Mouse (Mus musculus) lung, embryonic 16.5 days (tissue): Measurements from ENCODE around the gene Il12b. TPM values are rescaled to one million over a fixed set of nuclear protein-coding genes. Genes with fewer than 3 reads are reported as not detected.

Experiments used
- ATAC-seq: fragments of 200-750 bp; cut with Nextera tagmentation; 2 replicates; pipeline ENCODE4 v1.8.0; 2017; ENCODE audit warnings: low read depth, mild to moderate bottlenecking, moderate library complexity
- H3K27ac ChIP-seq: fragments of 300-500 bp; sonication (generic); 2 replicates; pipeline ENCODE4 v1.5.1; 2014; ENCODE audit warnings: mild to moderate bottlenecking, control low read depth, low read length
- H3K27me3 ChIP-seq: fragments of 300-500 bp; sonication (generic); 2 replicates; pipeline ENCODE4 v1.6.1; 2014; ENCODE audit warnings: low read depth, low read length, mixed read lengths; ENCODE audit not compliant: control insufficient read depth, insufficient read depth
- H3K36me3 ChIP-seq: fragments of 300-500 bp; sonication (generic); 2 replicates; pipeline ENCODE4 v1.6.1; 2014; ENCODE audit warnings: low read length; ENCODE audit not compliant: control insufficient read depth, insufficient read depth
- H3K4me1 ChIP-seq: fragments of 300-500 bp; sonication (generic); replicated peaks from 2 replicates; pipeline ENCODE4 v1.6.1; 2014; ENCODE audit warnings: low read length, mixed read lengths; ENCODE audit not compliant: control insufficient read depth, insufficient read depth
- H3K4me2 ChIP-seq: fragments of 300-500 bp; sonication (generic); 2 replicates; pipeline ENCODE4 v1.6.1; 2014; ENCODE audit warnings: low read depth, low read length, control low read depth
- H3K4me3 ChIP-seq: fragments of 300-500 bp; sonication (generic); 2 replicates; pipeline ENCODE4 v1.5.1; 2014; ENCODE audit warnings: mild to moderate bottlenecking, low read length, control low read depth
- H3K9ac ChIP-seq: fragments of 300-500 bp; sonication (generic); 2 replicates; pipeline ENCODE4 v1.6.1; 2014; ENCODE audit warnings: low read length, control low read depth
- H3K9me3 ChIP-seq: fragments of 300-500 bp; sonication (generic); 2 replicates; pipeline ENCODE4 v1.6.1; 2016; ENCODE audit warnings: low read length; ENCODE audit not compliant: control insufficient read depth
- WGBS: fragments of 180-500 bp; shearing (Covaris S2); extraction: QIAGEN DNeasy Blood & Tissue Kit; methylation state at CpG from one replicate; pipeline ENCODE4 v1.1.7; 2014; 5-methylcytosine and 5-hydroxymethylcytosine counted together
- polyA plus RNA-seq: library from polyadenylated mRNA; unstranded; fragments of >200 nt; fragmentation: Nextera tagmentation; extraction: Ambion mirVana; gene quantifications from 2 replicates; pipeline ENCODE4 v1.2.1, GENCODE M21; 2015

Gene Il12b
- polyA plus RNA-seq, 1 experiment from 2014 or later, result not detected

DNA sequence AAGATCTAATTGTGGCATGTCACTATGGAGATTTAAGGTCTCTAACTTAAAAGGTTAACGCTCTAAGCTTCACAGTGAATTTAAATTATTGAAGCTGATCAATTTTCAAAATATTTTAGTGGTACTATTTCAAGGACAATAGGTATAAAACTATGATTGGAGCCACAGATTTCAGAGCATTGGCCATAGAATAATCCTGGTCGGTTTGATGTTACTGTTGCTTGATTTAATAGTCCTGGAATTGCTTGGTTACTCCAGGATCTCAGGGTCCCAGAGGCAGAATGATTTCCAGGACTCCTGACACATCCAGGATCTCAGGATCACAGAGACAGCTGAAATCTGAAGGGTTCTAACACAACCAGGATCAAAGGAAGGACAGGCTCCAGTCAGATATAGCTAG is 12.8 kb upstream of the Il12b start:
- Histone ChIP-seq H3K4me1 (no peaks in the 10 kb centered on the region), H3K9ac (no peak overlapping the region), H3K36me3 (no peaks in the 10 kb centered on the region), H3K27ac (no peak overlapping the region), H3K4me2 (no peak overlapping the region), H3K4me3 (no peak overlapping the region), H3K27me3 (no peaks in the 10 kb centered on the region), H3K9me3 (no peaks in the 10 kb centered on the region)
- WGBS, result 68% methylated on average over 2 of the region's 2 CpGs
- no peak for ATAC-seq

DNA sequence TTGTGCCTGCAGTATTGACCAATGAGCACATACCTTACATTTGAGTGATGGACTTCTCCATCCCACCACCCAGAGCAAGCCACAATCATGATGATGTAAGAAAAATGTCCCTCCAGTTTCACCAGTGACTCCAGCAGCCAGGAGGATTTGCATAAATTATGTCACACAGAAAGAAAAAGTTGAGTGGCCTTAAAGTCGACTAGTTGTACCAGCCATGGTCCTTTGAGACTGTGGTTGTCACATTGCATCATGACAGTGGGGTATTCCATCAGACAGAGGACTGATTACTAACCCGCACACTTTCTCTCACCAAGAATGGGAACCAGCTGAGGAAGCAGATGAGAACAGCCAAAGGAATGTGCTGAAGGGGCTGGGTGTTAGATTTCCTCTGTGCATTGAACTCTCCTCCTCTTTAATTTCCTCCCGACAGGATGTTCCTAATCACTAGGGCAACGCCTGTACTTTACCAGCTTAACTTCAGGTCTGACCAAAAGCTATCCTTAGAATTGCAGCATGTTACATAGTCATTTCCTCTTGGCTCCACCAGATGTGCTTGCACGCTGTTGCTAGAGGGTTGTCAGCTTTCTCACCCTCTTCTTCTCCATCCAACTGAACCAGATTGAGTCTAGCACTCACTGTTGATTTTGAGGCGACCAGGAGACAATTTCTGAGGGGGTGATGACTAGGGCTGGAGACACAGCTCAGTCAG is 9.7 kb upstream of the Il12b start:
- Histone ChIP-seq H3K9ac (no peak overlapping the region), H3K4me2 (no peak overlapping the region), H3K4me3 (no peak overlapping the region), H3K27me3 (no peaks in the 10 kb centered on the region), H3K27ac (no peak overlapping the region), H3K4me1 (no peaks in the 10 kb centered on the region), H3K36me3 (no peaks in the 10 kb centered on the region), H3K9me3 (no peaks in the 10 kb centered on the region)
- no peak for ATAC-seq
- 30% methylated on average over 6 of the region's 6 CpGs for WGBS

DNA sequence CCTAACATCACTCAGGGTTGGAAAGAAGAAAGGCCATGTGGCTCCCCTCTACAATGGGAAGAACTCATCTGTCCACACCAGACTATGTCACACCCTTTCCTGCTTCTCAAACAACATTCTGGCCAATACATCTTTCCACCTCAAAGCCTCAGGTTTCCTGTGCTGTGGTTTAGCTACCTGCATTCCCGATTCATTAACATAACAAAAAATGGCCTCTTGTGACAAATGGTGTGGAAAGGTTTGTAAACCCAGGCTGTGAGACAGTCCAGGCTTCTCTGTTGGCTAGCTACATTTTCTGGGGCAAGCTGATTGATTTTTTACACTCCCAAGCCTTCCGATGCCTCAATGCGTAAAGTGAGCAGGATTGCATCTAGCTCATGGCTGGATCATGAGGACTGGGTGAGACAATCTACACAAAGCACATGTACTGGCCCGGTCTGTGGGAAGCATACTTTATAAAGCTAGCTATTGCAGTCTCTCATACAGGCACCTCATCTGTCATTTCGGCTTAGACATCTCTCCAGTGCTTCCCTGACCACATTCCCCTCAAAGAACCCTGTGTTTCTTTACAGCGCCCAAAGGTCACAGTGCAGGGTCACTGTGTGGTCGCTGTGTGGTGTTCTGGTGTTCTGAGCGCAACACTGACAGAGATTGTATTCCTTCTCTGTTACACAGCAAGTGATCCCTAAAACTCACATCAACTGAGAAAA is 6.6 kb upstream of the Il12b start:
- H3K36me3 ChIP-seq, result no peaks in the 10 kb centered on the region
- H3K27ac ChIP-seq, result no peak overlapping the region
- WGBS, result 48% methylated on average over 8 of the region's 8 CpGs
- no peaks in the 10 kb centered on the region for H3K27me3 ChIP-seq
- H3K4me1 ChIP-seq, result no peaks in the 10 kb centered on the region
- no peak overlapping the region for H3K4me2 ChIP-seq
- ATAC-seq, result peak; percentile 85
- H3K9ac ChIP-seq, result no peak overlapping the region
- no peak overlapping the region for H3K4me3 ChIP-seq
- H3K9me3 ChIP-seq, result no peaks in the 10 kb centered on the region

DNA sequence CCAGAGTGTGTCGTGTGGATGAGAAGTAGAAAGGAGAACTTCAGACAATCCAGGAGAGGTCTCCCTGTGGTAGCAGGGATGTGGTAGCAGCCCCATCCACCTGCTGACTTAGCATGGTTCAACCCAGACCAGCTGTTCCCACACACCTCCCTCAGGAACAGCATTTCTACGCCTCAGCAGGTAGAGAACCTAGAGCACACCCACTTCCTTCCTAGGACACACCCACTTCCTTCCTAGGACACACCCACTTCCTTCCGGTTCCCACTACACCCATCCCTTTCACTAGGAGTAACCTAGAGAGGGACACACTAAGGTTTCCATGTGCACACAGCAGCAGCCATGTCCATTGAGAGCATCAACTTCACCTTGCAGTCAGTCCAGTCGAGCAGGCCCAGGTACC is 4.5 kb upstream of the Il12b start:
- 71% methylated on average over 4 of the region's 4 CpGs for WGBS
- Histone ChIP-seq H3K36me3 (no peaks in the 10 kb centered on the region), H3K4me3 (no peak overlapping the region), H3K4me1 (no peaks in the 10 kb centered on the region; the same call in 1 of the 2 replicates), H3K27ac (no peak overlapping the region), H3K4me2 (no peak overlapping the region), H3K27me3 (no peaks in the 10 kb centered on the region), H3K9ac (no peak overlapping the region), H3K9me3 (no peaks in the 10 kb centered on the region)
- ATAC-seq, result no peak

DNA sequence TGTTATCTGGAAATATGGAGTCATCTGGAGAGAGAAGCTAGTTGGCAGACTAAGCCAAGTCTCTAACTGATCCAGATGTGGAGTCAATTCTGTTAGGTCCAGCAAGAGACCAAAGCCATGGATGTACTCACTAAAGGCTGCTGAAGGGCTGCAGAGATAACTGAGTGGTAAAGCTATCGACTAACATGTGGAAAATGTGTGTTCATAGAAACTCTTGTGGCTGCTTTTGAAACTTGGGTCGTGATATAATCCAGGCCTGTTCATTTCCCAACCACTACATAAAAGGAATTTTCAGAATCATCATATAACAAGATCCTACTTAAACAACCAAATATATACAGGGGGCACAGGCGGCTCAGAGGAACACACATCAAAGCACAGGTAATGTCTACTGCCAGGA is 2.3 kb upstream of the Il12b start:
- Histone ChIP-seq H3K4me3 (no peak overlapping the region), H3K36me3 (no peaks in the 10 kb centered on the region), H3K27me3 (no peaks in the 10 kb centered on the region; the same call in 1 of the 2 replicates), H3K9ac (no peak overlapping the region), H3K27ac (no peak overlapping the region), H3K9me3 (no peaks in the 10 kb centered on the region), H3K4me1 (no peaks in the 10 kb centered on the region; the same call in 1 of the 2 replicates), H3K4me2 (no peak overlapping the region)
- no peak for ATAC-seq
- 54% methylated on average over 3 of the region's 3 CpGs for WGBS

DNA sequence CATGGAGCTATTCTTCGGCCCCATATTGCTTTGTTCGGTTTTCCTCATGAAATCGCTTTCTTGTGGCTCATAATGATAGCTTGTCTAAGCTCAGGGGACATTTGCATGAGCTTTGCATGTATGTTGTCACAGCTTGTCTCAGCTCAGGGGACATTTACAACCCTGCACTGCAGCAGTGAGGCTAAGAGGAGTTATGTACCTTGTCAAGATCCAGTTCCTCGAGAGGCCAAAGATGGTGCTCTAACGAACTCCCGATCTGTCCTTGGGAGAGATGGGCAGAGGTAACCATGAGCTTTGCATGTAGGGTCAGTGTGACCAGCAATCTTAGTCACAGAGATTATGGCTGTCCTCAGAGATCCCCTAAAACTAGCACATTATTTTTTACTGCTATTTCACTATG is 1.5 kb upstream of the Il12b start:
- peak overlapping the region; percentile 64; the same call in 1 of the 2 replicates for H3K4me2 ChIP-seq

DNA sequence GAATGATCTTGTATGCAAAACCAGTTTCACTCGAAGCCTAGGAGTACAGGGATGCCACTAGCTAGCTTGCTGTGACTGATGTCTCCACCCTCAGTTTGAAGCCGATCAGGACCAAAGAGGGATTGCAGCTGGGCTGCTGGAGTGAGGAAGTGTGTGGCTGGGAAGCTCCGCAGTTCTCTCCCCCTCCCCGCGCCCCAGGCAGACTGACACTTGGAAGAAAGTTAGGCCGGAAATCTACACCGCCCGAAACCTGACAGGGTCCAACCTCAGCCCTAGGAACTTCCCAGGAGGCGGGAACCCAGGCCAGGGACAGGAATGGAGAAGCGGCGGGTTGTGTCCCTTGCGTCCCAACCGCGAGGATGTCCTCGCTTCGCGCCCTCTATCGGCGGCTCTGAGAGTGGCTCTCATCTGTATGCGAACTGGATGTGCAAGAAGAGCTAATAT is 1.1 kb upstream of the Il12b start:
- peak overlapping the region; percentile 57; the same call in 1 of the 2 replicates for H3K9ac ChIP-seq
- H3K27me3 ChIP-seq, result no peaks in the 10 kb centered on the region; the same call in 1 of the 2 replicates
- peak overlapping the region; percentile 64 for H3K4me2 ChIP-seq
- H3K36me3 ChIP-seq, result no peaks in the 10 kb centered on the region
- ATAC-seq, result peak; percentile 88
- H3K4me3 ChIP-seq, result peak overlapping the region; percentile 40
- WGBS, result under 1% methylated on average over 20 of the region's 20 CpGs
- no peaks in the 10 kb centered on the region; the same call in 1 of the 2 replicates for H3K4me1 ChIP-seq
- H3K9me3 ChIP-seq, result no peaks in the 10 kb centered on the region
- no peak overlapping the region for H3K27ac ChIP-seq

More for the DNA sequence above, 1.5 kb upstream of the Il12b start:
- no peaks in the 10 kb centered on the region for H3K9me3 ChIP-seq
- WGBS, result 61% methylated on average over 6 of the region's 6 CpGs
- no peak overlapping the region for H3K9ac ChIP-seq
- H3K36me3 ChIP-seq, result no peaks in the 10 kb centered on the region
- no peak overlapping the region for H3K27ac ChIP-seq
- H3K4me1 ChIP-seq, result no peaks in the 10 kb centered on the region; the same call in 1 of the 2 replicates
- H3K27me3 ChIP-seq, result no peaks in the 10 kb centered on the region; the same call in 1 of the 2 replicates
- no peak overlapping the region for H3K4me3 ChIP-seq
- ATAC-seq, result 0 out of 2 replicates have a peak, but pooled peaks have one; percentile 13

DNA sequence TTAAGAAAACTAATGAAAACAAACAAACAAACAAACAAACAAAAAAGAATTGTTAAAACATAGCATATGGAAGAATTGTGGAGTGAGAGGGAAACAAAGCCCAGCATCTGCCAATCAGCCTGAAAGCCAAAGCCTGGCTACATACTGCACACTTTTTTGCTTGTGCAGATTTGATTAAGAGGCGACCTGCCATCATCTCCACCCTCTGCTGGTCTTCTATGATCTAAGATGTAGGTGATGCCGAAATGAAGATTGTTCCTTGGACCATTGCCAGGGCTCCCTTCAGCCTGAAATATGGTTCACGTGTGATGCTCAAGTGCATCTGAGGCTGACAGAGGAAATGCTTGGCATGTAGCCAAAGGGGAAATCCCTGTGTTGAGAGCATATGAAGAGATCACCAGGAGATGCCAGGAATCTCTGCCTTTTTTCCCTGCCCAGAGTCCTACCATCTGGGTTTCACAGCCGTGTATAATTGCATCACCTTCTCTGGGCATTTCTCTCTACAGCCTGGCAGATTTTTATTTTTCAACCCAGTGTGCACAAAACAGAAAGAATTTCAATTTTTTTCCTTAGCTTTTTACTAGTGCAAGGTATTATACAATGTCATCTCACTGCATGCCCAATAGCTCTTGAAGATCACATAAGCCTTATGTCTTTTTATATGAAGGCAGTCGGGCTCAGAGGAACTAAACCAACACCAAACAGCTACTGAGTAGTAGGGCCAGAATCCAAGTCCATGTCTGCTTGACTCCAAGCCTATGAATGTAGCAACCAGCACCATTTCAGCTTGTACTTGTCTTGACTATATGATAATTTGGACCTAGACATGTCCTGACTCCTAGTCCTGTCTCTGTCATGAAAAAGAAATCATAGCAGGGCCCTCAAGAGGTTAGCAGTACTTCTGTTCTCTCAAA is 2.0 kb downstream of the Il12b start:
- H3K4me2 ChIP-seq, result no peak overlapping the region
- H3K9ac ChIP-seq, result no peak overlapping the region
- no peaks in the 10 kb centered on the region; the same call in 1 of the 2 replicates for H3K27me3 ChIP-seq
- H3K36me3 ChIP-seq, result no peaks in the 10 kb centered on the region
- no peaks in the 10 kb centered on the region for H3K9me3 ChIP-seq
- no peak overlapping the region for H3K4me3 ChIP-seq
- WGBS, result 27% methylated on average over 5 of the region's 5 CpGs
- H3K27ac ChIP-seq, result no peak overlapping the region
- H3K4me1 ChIP-seq, result no peaks in the 10 kb centered on the region; the same call in 1 of the 2 replicates
- 0 out of 2 replicates have a peak, but pooled peaks have one; percentile 11 for ATAC-seq
